Mouse (Mus musculus) mouse embryonic stem cell (cell line): ENCODE measurements around the gene Gmppa.

Experiments
- in situ Hi-C, 2 experiments: fragments of 300-500 bp; cut with MboI; formaldehyde crosslinking; loops; 1 replicate in 1 of 2; 3 replicates in 1 of 2; pipeline ENCODE4 v1.14.3; 2019 to 2020; ENCODE audit warnings: low sequenced_read_pairs in 2 of 2, low pct_unique_long_range_greater_than_20kb in 1 of 2, mixed read lengths in 1 of 2; ENCODE audit not compliant: unreplicated experiment in 1 of 2

Gmppa gene

DNA sequence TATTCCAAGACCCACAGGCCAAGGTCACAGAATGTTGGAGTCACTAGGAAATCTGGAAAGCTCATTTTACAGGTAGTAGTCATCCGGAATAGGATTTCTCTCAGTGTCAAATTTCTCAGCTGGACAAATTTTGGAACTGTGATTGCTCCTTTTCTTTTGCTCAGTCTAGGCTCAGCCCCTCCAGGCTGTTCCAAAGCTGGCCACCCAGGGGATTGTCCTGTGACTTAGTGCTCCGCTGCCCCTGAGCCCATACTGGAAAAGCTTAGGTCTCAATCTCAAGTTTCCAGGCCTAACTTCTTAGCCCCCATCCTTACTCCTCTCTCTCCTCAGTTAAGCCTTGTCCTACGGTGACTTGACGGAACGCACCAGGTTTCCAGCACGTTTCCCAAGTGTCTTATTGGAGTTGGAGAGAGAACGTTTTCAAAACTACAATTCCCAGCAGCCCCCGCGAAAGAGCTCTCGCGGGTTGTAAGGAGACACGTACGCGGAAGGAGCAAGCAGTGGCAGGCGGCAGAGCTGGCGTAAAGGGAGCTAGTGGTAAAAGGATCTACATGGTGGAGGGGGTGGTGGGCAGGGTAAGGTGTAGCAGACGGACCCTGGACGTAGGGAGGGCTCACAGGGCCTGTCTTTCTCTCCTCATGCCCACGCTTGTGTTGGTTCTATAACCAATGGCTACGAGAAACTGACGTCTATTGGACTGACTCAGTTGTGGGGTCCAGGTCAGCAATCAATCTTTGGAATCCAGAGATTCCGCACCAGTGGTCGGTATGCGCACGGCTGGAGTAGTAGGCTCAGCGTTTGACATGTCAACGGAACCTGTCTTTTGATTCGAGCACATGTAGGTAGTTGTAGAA is at the start of gene Gmppa:
Gene Gmppa (plus strand): TSS at position 456 of the 854 bp plus-strand sequence.
- in situ Hi-C loops, result loop anchor here in 1 of 2 experiments (25.0 kb wide), 1 partner anchor 648 kb away; the partner anchor contains the start of gene Wnt10a

DNA sequence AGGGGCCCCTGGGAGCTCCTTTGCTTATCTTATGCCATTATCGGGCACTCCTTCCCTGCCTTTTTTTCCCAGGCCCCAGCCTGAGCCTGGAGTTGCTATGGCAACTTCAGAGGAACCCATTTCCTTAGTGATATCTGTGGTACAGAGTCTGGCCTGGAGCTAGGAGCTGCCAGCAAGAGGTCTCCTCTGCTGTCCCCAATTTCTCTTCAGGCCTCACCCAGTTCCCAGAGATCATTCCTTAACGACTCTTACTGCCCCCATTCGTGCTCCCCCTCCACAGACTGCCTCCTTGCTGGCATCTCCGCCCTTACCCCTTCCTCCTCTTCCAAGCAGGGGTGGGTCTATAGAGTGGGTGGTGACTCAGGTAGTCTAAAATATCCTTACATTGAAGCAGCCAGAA is 49.6 kb upstream of the Gmppa start:
- in situ Hi-C loops, result no loop called here

- in situ Hi-C loops, result no loop called here
Measured at GRCm38 (mm10) chr1:75387469-75387928, 48.2 kb upstream of the Gmppa start.

DNA sequence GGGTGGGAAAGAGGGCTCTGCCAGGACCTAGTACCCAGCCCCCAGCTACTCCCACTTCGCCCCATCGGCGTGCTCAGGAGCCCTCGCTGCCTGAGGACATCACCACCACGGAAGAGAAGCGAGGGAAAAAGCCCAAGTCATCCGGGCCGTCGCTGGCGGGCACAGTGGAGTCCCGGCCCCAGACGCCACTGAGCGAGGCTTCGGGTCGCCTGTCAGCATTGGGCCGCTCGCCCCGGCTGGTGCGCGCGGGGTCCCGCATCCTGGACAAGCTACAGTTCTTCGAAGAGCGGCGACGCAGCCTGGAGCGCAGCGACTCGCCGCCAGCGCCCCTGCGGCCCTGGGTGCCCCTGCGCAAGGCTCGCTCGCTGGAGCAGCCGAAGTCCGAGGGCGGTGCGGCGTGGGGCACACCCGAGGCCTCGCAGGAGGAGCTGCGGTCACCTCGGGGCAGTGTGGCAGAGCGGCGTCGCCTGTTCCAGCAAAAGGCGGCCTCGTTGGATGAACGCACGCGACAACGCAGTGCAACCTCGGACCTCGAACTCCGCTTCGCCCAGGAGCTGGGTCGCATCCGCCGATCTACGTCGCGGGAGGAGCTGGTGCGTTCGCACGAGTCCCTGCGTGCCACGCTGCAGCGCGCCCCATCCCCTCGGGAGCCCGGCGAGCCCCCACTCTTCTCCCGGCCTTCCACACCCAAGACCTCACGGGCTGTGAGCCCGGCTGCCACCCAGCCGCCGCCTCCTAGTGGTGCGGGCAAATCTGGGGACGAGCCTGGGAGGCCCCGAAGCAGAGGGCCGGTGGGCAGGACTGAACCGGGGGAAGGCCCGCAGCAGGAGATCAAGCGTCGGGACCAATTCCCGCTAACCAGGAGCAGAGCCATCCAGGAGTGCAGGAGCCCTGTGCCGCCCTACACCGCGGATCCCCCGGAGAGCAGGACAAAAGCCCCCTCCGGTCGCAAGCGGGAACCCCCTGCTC is 47.5 kb upstream of the Gmppa start:
- in situ Hi-C loops, result no loop called here

DNA sequence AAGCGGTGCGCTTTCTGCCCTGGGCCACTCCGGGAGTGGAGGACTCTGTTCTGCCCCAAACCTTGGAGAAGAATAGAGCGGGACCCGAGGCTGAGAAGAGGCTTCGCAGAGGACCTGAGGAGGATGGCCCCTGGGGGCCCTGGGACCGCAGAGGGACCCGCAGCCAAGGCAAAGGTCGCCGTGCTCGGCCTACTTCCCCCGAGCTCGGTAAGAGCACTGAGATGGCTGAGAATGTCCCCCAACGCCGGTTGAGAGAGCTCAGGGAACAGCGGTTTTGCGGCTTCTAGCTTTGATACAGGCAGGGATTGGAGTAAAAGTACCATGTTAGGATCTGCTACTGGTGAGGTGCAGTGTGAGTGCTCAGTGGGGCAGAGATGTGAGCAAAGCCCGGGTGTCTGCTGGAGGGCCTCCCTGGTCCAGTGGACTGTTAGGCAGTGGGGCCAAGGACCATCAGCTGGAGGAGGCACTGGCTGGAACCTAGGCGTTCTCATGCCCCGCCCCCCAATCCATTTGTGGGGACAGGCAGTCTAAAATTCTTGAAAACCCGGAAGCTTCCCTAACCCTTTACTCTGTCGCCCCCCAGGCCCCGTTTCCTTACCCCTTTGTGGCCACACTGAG is 46.7 kb upstream of the Gmppa start:
- in situ Hi-C loops, result no loop called here

DNA sequence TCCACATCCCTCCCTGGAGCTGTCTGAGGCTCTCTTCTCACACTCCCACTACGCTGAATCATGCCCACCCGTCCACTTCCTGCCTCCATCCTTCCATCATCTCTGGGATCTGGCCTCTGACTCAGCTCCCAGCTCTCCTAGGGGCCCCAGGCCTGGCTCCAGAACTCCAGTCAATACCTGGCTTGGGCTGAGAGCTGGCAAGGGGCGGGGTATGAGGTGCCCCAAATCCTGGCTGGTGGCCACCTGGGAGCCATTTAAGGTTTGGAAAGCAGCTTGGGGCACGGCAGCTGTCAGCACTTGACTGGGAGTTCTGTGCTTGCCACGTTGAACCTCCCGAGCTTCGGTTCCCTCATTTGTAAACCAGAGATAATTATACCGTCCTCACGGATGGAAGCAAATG is 42.6 kb upstream of the Gmppa start:
- in situ Hi-C loops, result no loop called here

- in situ Hi-C loops, result no loop called here
Measured at GRCm38 (mm10) chr1:75393846-75394245, 41.9 kb upstream of the Gmppa start.

- in situ Hi-C loops, result no loop called here
Measured at GRCm38 (mm10) chr1:75398761-75399402, 36.8 kb upstream of the Gmppa start.

GRCm38 (mm10) chr1:75399755-75400492 is 35.8 kb upstream of the Gmppa start:
- in situ Hi-C loops, result no loop called here

DNA sequence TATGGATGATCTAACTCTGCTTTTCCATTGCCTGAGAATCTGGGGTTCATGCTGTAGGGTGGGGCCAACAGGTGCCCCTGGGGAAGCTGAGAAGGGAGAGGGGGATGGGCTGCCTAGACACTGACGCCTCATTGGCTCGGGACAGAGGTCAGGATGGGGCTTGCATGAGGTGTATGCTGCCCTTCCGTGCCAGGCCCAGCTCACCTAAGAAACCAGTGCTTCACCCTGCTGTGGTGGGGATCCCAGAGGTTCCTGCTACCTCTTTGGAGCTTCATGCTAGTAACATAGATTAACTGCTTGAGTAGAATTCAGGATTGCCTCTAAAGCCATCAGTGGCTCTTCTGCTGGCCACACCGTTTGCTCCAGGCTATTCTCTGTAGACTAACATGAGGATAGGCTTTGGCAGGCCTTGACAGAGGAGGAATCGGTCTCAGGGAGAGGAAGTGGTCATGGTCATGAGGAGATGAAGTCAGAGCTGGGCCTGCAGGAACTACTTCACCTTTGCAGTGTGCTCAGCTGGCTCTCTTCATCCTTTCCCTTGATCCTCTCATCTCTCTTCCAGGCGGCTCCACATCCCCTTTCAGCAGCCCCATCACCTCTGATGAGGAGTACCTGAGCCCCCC is 35.1 kb upstream of the Gmppa start:
- in situ Hi-C loops, result no loop called here

GRCm38 (mm10) chr1:75405547-75405946 is 30.2 kb upstream of the Gmppa start:
- in situ Hi-C loops, result no loop called here

DNA sequence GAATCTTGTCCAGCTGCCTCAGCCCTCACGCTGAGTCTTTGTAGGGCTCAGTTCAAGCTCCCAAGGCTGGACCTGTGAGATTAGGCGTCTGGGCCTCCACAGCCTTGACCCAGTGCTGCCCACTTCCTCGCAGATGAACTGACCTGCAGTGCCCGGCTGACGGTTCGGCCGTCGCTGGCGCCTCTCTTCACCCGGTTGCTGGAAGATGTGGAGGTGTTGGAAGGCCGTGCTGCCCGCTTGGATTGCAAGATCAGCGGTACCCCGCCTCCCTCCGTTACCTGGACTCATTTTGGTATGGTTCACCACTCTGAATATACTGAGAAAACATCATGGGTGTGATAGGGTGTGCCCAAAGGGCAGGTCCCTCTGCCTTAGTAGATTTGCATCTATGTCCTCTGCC is 29.6 kb upstream of the Gmppa start:
- in situ Hi-C loops, result no loop called here

GRCm38 (mm10) chr1:75407056-75407455 is 28.7 kb upstream of the Gmppa start:
- in situ Hi-C loops, result no loop called here

DNA sequence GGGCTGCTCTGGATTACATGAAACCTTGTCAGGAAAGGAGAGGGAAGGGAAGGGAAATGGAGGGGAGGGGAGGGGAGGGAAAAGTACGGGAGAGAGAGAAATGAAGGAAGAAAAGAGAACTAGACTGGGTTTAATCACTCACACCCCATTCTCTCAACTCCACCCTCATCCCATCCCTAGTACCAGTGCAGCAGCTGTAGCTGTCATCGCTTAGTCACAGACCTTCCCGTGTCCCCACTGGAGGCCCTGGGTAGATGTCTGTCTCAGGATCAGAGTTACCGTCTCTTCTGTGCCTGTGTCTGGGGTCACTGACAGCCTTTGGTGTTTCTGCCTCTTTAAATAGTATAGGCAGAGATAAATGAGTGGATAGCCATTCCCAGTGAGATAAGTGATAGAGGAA is 27.5 kb upstream of the Gmppa start:
- in situ Hi-C loops, result no loop called here

GRCm38 (mm10) chr1:75409950-75410349 is 25.8 kb upstream of the Gmppa start:
- in situ Hi-C loops, result no loop called here

- in situ Hi-C loops, result no loop called here
Measured at GRCm38 (mm10) chr1:75412196-75412595, 23.5 kb upstream of the Gmppa start.

DNA sequence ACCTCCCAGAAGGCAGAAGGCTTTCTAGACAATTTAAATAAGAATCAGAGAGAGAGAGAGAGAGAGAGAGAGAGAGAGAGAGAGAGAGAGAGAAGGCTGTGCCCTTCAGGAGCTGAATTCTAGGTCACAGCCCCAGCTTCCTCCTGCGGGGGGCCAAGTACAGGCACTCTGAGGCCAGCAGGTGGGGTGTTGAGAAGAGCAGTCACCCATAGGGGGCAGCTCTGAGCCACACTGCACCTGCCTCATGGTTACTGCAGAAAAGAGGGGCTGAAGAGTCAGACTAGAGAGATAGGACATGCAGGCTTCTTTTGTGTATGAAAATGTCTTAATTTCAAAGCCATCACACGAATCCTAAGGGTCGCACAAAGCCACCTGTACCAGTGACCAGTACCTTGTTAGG is 22.0 kb upstream of the Gmppa start:
- in situ Hi-C loops, result no loop called here
